Mouse (Mus musculus) thymus, adult 2 months (tissue): ENCODE measurements around the gene Ccdc167.

Experiments
- CTCF ChIP-seq: fragments of 200-500 bp; IDR thresholded peaks from 2 replicates; pipeline ENCODE4 v1.5.1; 2012; ENCODE audit warnings: mild to moderate bottlenecking, control low read depth, low read length, moderate library complexity, borderline replicate concordance; ENCODE audit not compliant: control insufficient read depth, poor library complexity, insufficient read depth; ENCODE audit errors: extremely low read depth
- POLR2A ChIP-seq: fragments of 200-500 bp; IDR thresholded peaks from 2 replicates; pipeline ENCODE4 v1.6.1; 2012; ENCODE audit warnings: mild to moderate bottlenecking, low read length, control low read depth, moderate library complexity; ENCODE audit not compliant: control insufficient read depth, poor library complexity, insufficient read depth; ENCODE audit errors: extremely low read depth

DNA sequence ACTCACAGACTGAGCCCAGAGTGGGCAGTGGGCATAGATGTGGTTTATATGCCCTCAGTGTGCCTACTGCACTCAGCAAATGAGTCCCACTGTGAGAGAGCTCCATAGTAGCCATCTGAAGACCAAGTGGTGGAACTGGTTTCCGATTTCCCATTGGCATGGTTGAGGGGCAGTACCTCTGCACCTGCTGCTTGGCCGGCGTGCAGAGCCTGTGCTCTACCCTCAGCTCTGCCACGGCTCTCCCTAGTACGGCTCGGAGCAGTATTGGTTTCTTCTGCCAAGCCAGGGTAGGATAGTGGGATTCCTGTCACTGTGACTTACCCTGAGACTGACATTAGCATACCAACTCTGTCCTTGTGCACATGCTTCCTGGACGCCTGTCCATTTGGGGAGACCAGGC, 16.3 kb downstream of the Ccdc167 start:
- no peak for TF ChIP-seq POLR2A
- no peak for TF ChIP-seq CTCF
